Comparison of ENCODE assay signal across 8 mouse cellular contexts in genomic region chr12:70111367-70112089, GRCm38 (mm10). TPM values are rescaled to one million over a fixed set of nuclear protein-coding genes. Genes with fewer than 3 reads are reported as not detected.
DNase-seq lines count a peak whose midpoint lies in the region; ATAC-seq and TF ChIP-seq lines count a peak whose summit lies in the region.

No protein-coding gene starts in this region.

- TF ChIP-seq CTCF in liver, adult 2 months (IDR thresholded peaks at IDR 0.05; ENCODE audit: low read depth, low read length): no peak

- WGBS in embryonic facial prominence, embryonic 12.5 days: under 1% methylated on average over 93 of the region's 101 CpGs
- WGBS in liver, adult 2 months: under 1% methylated on average over 98 of the region's 101 CpGs

- peaks cover 14% of the 10 kb centered on the region; the same call in 1 of the 2 replicates for H3K4me1 ChIP-seq in embryonic facial prominence, embryonic 12.5 days
- H3K4me1 ChIP-seq in liver, adult 2 months (ENCODE audit: control insufficient read depth, insufficient read depth, low read length): peaks cover 3% of the 10 kb centered on the region; the same call in 1 of the 2 replicates

- peak; percentile 70 for ATAC-seq in embryonic facial prominence, embryonic 12.5 days (ENCODE audit: insufficient number of reproducible peaks, insufficient read depth, low FRiP score, low TSS enrichment)
- ATAC-seq in monocyte, adult 5-6 weeks (replicated peaks; ENCODE audit: insufficient number of reproducible peaks, low FRiP score, low TSS enrichment, poor library complexity, severe bottlenecking): peak; percentile 71

- peak overlapping the region; percentile 95 for H3K4me2 ChIP-seq in embryonic facial prominence, embryonic 12.5 days (replicated peaks)

- H3K27ac ChIP-seq in embryonic facial prominence, embryonic 12.5 days: peak overlapping the region; percentile 81
- peak overlapping the region; percentile 54 for H3K27ac ChIP-seq in liver, adult 2 months (replicated peaks; ENCODE audit: insufficient read depth, low read depth, low read length)

- no peaks in the 10 kb centered on the region for H3K79me2 ChIP-seq in liver, adult 2 months (ENCODE audit: control insufficient read depth, insufficient read depth, low read length)

- no peak for TF ChIP-seq POLR2A in liver, adult 2 months (IDR thresholded peaks at IDR 0.05; ENCODE audit: extremely low read depth, insufficient read depth, low read length)

- H3K36me3 ChIP-seq in embryonic facial prominence, embryonic 12.5 days: no peaks in the 10 kb centered on the region
- no peaks in the 10 kb centered on the region for H3K36me3 ChIP-seq in liver, adult 2 months (ENCODE audit: control insufficient read depth, insufficient read depth, low read length)

- H3K4me3 ChIP-seq in embryonic facial prominence, embryonic 12.5 days: peak overlapping the region; percentile 91
- H3K4me3 ChIP-seq in liver, adult 2 months (ENCODE audit: insufficient read depth, low read depth, low read length): peak overlapping the region; percentile 83

- peak overlapping the region; percentile 90 for H3K9ac ChIP-seq in embryonic facial prominence, embryonic 12.5 days
- H3K9ac ChIP-seq in liver, adult 2 months (ENCODE audit: low read depth, low read length): peak overlapping the region; percentile 87

- peaks cover 8% of the 10 kb centered on the region for H3K27me3 ChIP-seq in embryonic facial prominence, embryonic 12.5 days
- H3K27me3 ChIP-seq in liver, adult 2 months (ENCODE audit: control insufficient read depth, insufficient read depth, low read length): no peaks in the 10 kb centered on the region

- peak; percentile 78 for DNase-seq in 416B (ENCODE audit: low read depth)
- DNase-seq in adrenal gland, postnatal 36 days: peak; percentile 87 to 92
- peak; percentile 82 to 89 for DNase-seq in heart, adult 18-20 months
- peak; percentile 81 for DNase-seq in kidney, adult 18-20 months
- DNase-seq in liver, adult 2 months (ENCODE audit: extremely low read depth, low read depth, low spot score): peak; percentile 22
- peak; percentile 79 to 81 for DNase-seq in spleen, postnatal 36 days (ENCODE audit: low spot score in 2 of 2)

- H3K9me3 ChIP-seq in embryonic facial prominence, embryonic 12.5 days: no peaks in the 10 kb centered on the region

RNA-seq across cellular contexts. Expression of gene Nin, which starts 2.0 kb away (rescaled TPM):
- 10 to 100 TPM; 31.2 to 39.4 TPM for total RNA-seq in adrenal gland, postnatal 36 days (2021)
- 11.5 and 13.5 TPM in 2 replicates for polyA plus RNA-seq in embryonic facial prominence, embryonic 12.5 days (2016; fragmentation: Nextera tagmentation; extraction: Ambion mirVana)
- 10 to 100 TPM; 14.2 to 18.8 TPM for total RNA-seq in heart, adult 18-20 months (2021)
- total RNA-seq in liver, adult 2 months (2014; rRNA removed): 2.1 and 2.9 TPM in 2 replicates
- polyA plus RNA-seq in liver, adult 2 months (2012; rRNA removed): 0.51 and 1.1 TPM in 2 replicates
- total RNA-seq in monocyte, adult 5-6 weeks (2017): 134 to 153 TPM (median 142 TPM) in 3 replicates

RNA-seq across cellular contexts. Expression of gene Abhd12b, which starts 42.4 kb away (rescaled TPM):
- not detected for total RNA-seq in adrenal gland, postnatal 36 days (2021)
- 0.09 and 0.25 TPM in 2 replicates for polyA plus RNA-seq in embryonic facial prominence, embryonic 12.5 days (2016; fragmentation: Nextera tagmentation; extraction: Ambion mirVana)
- total RNA-seq in heart, adult 18-20 months (2021): not detected
- total RNA-seq in liver, adult 2 months (2014; rRNA removed): not detected in 2 replicates
- not detected in 2 replicates for polyA plus RNA-seq in liver, adult 2 months (2012; rRNA removed)
- total RNA-seq in monocyte, adult 5-6 weeks (2017): not detected in 3 replicates

Comparison
In these comparisons a context has a peak if more than half of its experiments do, and no peak if none do; other contexts are left out.
1. Peak in every context shown above with its lines: DNase-seq, ATAC-seq, H3K4me3 ChIP-seq and H3K27ac ChIP-seq.
2. DNase-seq: peak in every context shown above with its lines; median percentile 90 in adrenal gland, postnatal 36 days; 86 in heart, adult 18-20 months; 81 in kidney, adult 18-20 months; 80 in spleen, postnatal 36 days; 78 in 416B; 22 in liver, adult 2 months.